Mouse (Mus musculus) heart, postnatal 36 days (tissue): ENCODE measurements around the gene Atg16l2. TPM values are rescaled to one million over a fixed set of nuclear protein-coding genes. Genes with fewer than 3 reads are reported as not detected.

Experiments used
- DNase-seq, 2 experiments: peaks; one replicate each; pipeline ENCODE4 v3.0.0; 2021 to 2022
- intact Hi-C: fragments of 180-260 bp; cut with DNase I; formaldehyde crosslinking; loops from one replicate; pipeline ENCODE4 v1.15.1; 2025
- total RNA-seq, 2 experiments: library from RNA; stranded (reverse); gene quantifications; 2 replicates each; pipeline ENCODE4 v1.2.3; 2021

The Atg16l2 gene
- total RNA-seq, 2 experiments from 2014 or later = 8.6 to 12.7 TPM

- no peak for DNase-seq
- intact Hi-C loops = no loop called here
Observed at GRCm38 (mm10) chr7:101323141-101323594, 21.1 kb upstream of the Atg16l2 start.

GRCm38 (mm10) chr7:101321218-101321827, 19.3 kb upstream of the Atg16l2 start:
- intact Hi-C loops = no loop called here
- DNase-seq = no peak

GRCm38 (mm10) chr7:101320399-101321217, 18.6 kb upstream of the Atg16l2 start:
- intact Hi-C loops = no loop called here
- DNase-seq = peak; percentile 29 to 33

- intact Hi-C loops = no loop called here
- DNase-seq = no peak
Observed at GRCm38 (mm10) chr7:101319796-101320195, 17.7 kb upstream of the Atg16l2 start.

- no peak for DNase-seq
- intact Hi-C loops = no loop called here
Observed at GRCm38 (mm10) chr7:101318848-101319247, 16.8 kb upstream of the Atg16l2 start.

- intact Hi-C loops = no loop called here
- no peak for DNase-seq
Observed at GRCm38 (mm10) chr7:101317014-101317413, 15.0 kb upstream of the Atg16l2 start, which contains the start of gene Stard10. Gene Stard10, plus strand, starts transcription at chr7:101317086.

GRCm38 (mm10) chr7:101316591-101317001, 14.5 kb upstream of the Atg16l2 start:
- intact Hi-C loops = no loop called here
- DNase-seq = no peak

- intact Hi-C loops = no loop called here
Observed at GRCm38 (mm10) chr7:101315699-101316098, 13.6 kb upstream of the Atg16l2 start.

GRCm38 (mm10) chr7:101314396-101314795, 12.3 kb upstream of the Atg16l2 start:
- DNase-seq = no peak
- intact Hi-C loops = no loop called here

More at GRCm38 (mm10) chr7:101315699-101316098, 13.6 kb upstream of the Atg16l2 start:
- no peak for DNase-seq

- intact Hi-C loops = no loop called here
- DNase-seq = no peak
Observed at GRCm38 (mm10) chr7:101313033-101313432, 11.0 kb upstream of the Atg16l2 start.

- DNase-seq = no peak
- intact Hi-C loops = loop anchor here (1.0 to 2.0 kb wide), 2 partner anchors 63 to 102 kb away; no protein-coding TSS in a partner anchor
Observed at GRCm38 (mm10) chr7:101311061-101311460, 9.0 kb upstream of the Atg16l2 start.

GRCm38 (mm10) chr7:101310327-101311028, 8.4 kb upstream of the Atg16l2 start:
- DNase-seq = peak; percentile 96 to 98
- intact Hi-C loops = loop anchor here (1.0 to 2.0 kb wide), 2 partner anchors 64 to 102 kb away; no protein-coding TSS in a partner anchor

GRCm38 (mm10) chr7:101309985-101310326, 7.9 kb upstream of the Atg16l2 start:
- intact Hi-C loops = loop anchor here (2.0 kb wide), 1 partner anchor 103 kb away; no protein-coding TSS in a partner anchor

GRCm38 (mm10) chr7:101306841-101307240, 4.8 kb upstream of the Atg16l2 start:
- intact Hi-C loops = no loop called here
- no peak for DNase-seq

More at GRCm38 (mm10) chr7:101309985-101310326, 7.9 kb upstream of the Atg16l2 start:
- no peak for DNase-seq

GRCm38 (mm10) chr7:101302691-101303090, 640 bp upstream of the Atg16l2 start:
- intact Hi-C loops = no loop called here
- DNase-seq = no peak

GRCm38 (mm10) chr7:101301361-101301880, 630 bp downstream of the Atg16l2 start:
- DNase-seq = no peak
- intact Hi-C loops = no loop called here

- DNase-seq = no peak
- intact Hi-C loops = no loop called here
Observed at GRCm38 (mm10) chr7:101298375-101298774, 3.7 kb downstream of the Atg16l2 start.

GRCm38 (mm10) chr7:101297023-101297405, 5.0 kb downstream of the Atg16l2 start:
- intact Hi-C loops = no loop called here
- no peak for DNase-seq

- intact Hi-C loops = no loop called here
- peak; percentile 39 to 41 for DNase-seq
Observed at GRCm38 (mm10) chr7:101296252-101297022, 5.6 kb downstream of the Atg16l2 start.

GRCm38 (mm10) chr7:101295438-101295837, 6.6 kb downstream of the Atg16l2 start:
- intact Hi-C loops = no loop called here
- no peak for DNase-seq
